Mouse (Mus musculus) liver, postnatal 0 days (tissue): Measurements from ENCODE around the gene Tbx2.

Source experiments
- CTCF ChIP-seq: sonication (generic); IDR thresholded peaks from 2 replicates; pipeline ENCODE4 v1.5.1; 2016; ENCODE audit warnings: antibody characterized with exemption, low read depth
- EP300 ChIP-seq: IDR thresholded peaks from 2 replicates; pipeline ENCODE4 v1.6.1; 2016; ENCODE audit warnings: antibody characterized with exemption, low read depth, mild to moderate bottlenecking

DNA sequence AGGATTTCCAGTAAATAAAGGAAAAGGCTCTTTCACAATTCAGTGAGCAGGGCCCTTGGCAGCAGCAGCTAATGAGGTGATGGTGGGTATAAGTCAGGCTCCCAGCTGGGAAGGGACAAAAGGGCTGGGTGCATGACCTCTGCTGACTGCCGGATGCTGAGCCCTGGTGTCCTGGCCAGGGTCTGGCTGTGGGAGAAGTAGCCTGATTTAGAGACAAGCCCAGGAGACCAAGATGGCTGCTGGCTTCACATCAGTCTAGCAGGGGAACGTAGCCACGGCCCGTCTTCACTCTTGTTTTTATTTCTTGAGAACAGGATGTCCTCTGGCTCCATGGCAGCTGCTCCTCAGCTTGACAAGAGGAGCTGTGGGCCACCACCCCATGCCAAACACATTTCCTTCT is 14.2 kb downstream of the Tbx2 start:
- TF ChIP-seq CTCF: no peak
- TF ChIP-seq EP300: 0 out of 2 replicates have a peak, but pooled peaks have one; percentile 22
